Mouse (Mus musculus) liver, postnatal 0 days (tissue): Measurements from ENCODE around the gene Gng12. TPM values are rescaled to one million over a fixed set of nuclear protein-coding genes. Genes with fewer than 3 reads are reported as not detected.
"Not testable (repeated sequence)": the region's sequence is repeated elsewhere in the genome, so short reads cannot be mapped to it uniquely, and the experiment has no call there.

Experiments used
- ATAC-seq: fragments of 200-750 bp; cut with Nextera tagmentation; 2 replicates; pipeline ENCODE4 v1.8.0; 2017; ENCODE audit warnings: mild to moderate bottlenecking, moderate library complexity
- DNase-seq: peaks from one replicate; pipeline ENCODE4 v3.0.0-alpha.2; 2016
- H3K27ac ChIP-seq: fragments of 300-500 bp; sonication (generic); 2 replicates; pipeline ENCODE4 v1.5.1; 2014; ENCODE audit warnings: antibody characterized with exemption, moderate library complexity, mild to moderate bottlenecking, low read depth
- H3K27me3 ChIP-seq: fragments of 300-500 bp; sonication (generic); 2 replicates; pipeline ENCODE4 v1.6.1; 2014; ENCODE audit warnings: low read length, control low read depth, mixed read lengths; ENCODE audit not compliant: insufficient read depth
- H3K36me3 ChIP-seq: fragments of 300-500 bp; sonication (generic); replicated peaks from 2 replicates; pipeline ENCODE4 v1.6.1; 2014; ENCODE audit warnings: mild to moderate bottlenecking, control low read depth, low read length, moderate library complexity, mixed read lengths; ENCODE audit not compliant: insufficient read depth
- H3K4me1 ChIP-seq: fragments of 300-500 bp; sonication (generic); 2 replicates; pipeline ENCODE4 v1.6.1; 2014; ENCODE audit warnings: antibody characterized with exemption, mild to moderate bottlenecking, control low read depth; ENCODE audit not compliant: insufficient read depth
- H3K4me2 ChIP-seq: fragments of 300-500 bp; sonication (generic); 2 replicates; pipeline ENCODE4 v1.6.1; 2014; ENCODE audit warnings: low read depth, mild to moderate bottlenecking, low read length, moderate library complexity, mixed read lengths
- H3K4me3 ChIP-seq: fragments of 300-500 bp; sonication (generic); 2 replicates; pipeline ENCODE4 v1.5.1; 2014; ENCODE audit warnings: low read depth, low read length
- H3K9ac ChIP-seq: fragments of 300-500 bp; sonication (generic); replicated peaks from 2 replicates; pipeline ENCODE4 v1.6.1; 2014; ENCODE audit warnings: mild to moderate bottlenecking, moderate library complexity
- H3K9me3 ChIP-seq: fragments of 300-500 bp; sonication (generic); 2 replicates; pipeline ENCODE4 v1.6.1; 2016; ENCODE audit warnings: mild to moderate bottlenecking, control low read depth, low read length, mixed read lengths
- CTCF ChIP-seq: sonication (generic); IDR thresholded peaks from 2 replicates; pipeline ENCODE4 v1.5.1; 2016; ENCODE audit warnings: antibody characterized with exemption, low read depth
- EP300 ChIP-seq: IDR thresholded peaks from 2 replicates; pipeline ENCODE4 v1.6.1; 2016; ENCODE audit warnings: antibody characterized with exemption, low read depth, mild to moderate bottlenecking
- WGBS: fragments of 180-500 bp; shearing (Covaris S2); extraction: QIAGEN DNeasy Blood & Tissue Kit; methylation state at CpG from one replicate; pipeline ENCODE4 v1.1.7; 2014; ENCODE audit not compliant: insufficient replicate concordance; 5-methylcytosine and 5-hydroxymethylcytosine counted together
- polyA plus RNA-seq: library from polyadenylated mRNA; unstranded; fragments of >200 nt; fragmentation: Nextera tagmentation; extraction: Ambion mirVana; gene quantifications from 2 replicates; pipeline ENCODE4 v1.2.1, GENCODE M21; 2015

Gene Gng12
- polyA plus RNA-seq, result 39.0 and 39.4 TPM in 2 replicates

- Histone ChIP-seq H3K36me3 (no peaks in the 10 kb centered on the region), H3K9ac (peak within 1 kb of the TSS; percentile 92), H3K4me1 (peaks cover 13% of the 10 kb centered on the region), H3K4me3 (peak within 1 kb of the TSS; percentile 91), H3K9me3 (no peaks in the 10 kb centered on the region), H3K4me2 (peak within 1 kb of the TSS; percentile 97), H3K27me3 (no peaks in the 10 kb centered on the region), H3K27ac (peak within 1 kb of the TSS; percentile 94)
- TF ChIP-seq EP300 (no peak), CTCF (no peak)
- DNase-seq (peak; percentile 91), ATAC-seq (peak; percentile 96)
- WGBS, result under 1% methylated on average over 93 of the region's 98 CpGs
Measured at GRCm38 (mm10) chr6:66896119-66896920, at the start of gene Gng12. Gene Gng12 (plus strand): TSS chr6:66896397.

- TF ChIP-seq EP300, result no peak
- TF ChIP-seq CTCF, result no peak
- 30% methylated on average over 4 of the region's 4 CpGs for WGBS
- no peak for ATAC-seq
Measured at GRCm38 (mm10) chr6:66848936-66849335, 47.3 kb upstream of the Gng12 start.

GRCm38 (mm10) chr6:66856236-66856635 lies 40.0 kb upstream of the Gng12 start:
- H3K9ac ChIP-seq, result no peak overlapping the region
- ATAC-seq, result no peak
- no peaks in the 10 kb centered on the region for H3K9me3 ChIP-seq
- no peaks in the 10 kb centered on the region for H3K4me1 ChIP-seq
- no peak for DNase-seq
- no peaks in the 10 kb centered on the region for H3K27me3 ChIP-seq
- no peak overlapping the region for H3K4me2 ChIP-seq
- no peaks in the 10 kb centered on the region for H3K36me3 ChIP-seq
- H3K27ac ChIP-seq, result no peak overlapping the region
- H3K4me3 ChIP-seq, result no peak overlapping the region
- TF ChIP-seq CTCF, result no peak
- no peak for TF ChIP-seq EP300

More at GRCm38 (mm10) chr6:66848936-66849335, 47.3 kb upstream of the Gng12 start:
- H3K4me2 ChIP-seq, result no peak overlapping the region
- DNase-seq, result no peak
- H3K9ac ChIP-seq, result no peak overlapping the region
- no peaks in the 10 kb centered on the region for H3K27me3 ChIP-seq
- no peaks in the 10 kb centered on the region for H3K9me3 ChIP-seq
- no peaks in the 10 kb centered on the region for H3K4me1 ChIP-seq
- H3K36me3 ChIP-seq, result no peaks in the 10 kb centered on the region
- no peak overlapping the region for H3K4me3 ChIP-seq
- H3K27ac ChIP-seq, result no peak overlapping the region

GRCm38 (mm10) chr6:66858356-66858755 lies 37.8 kb upstream of the Gng12 start:
- no peaks in the 10 kb centered on the region for H3K9me3 ChIP-seq
- no peaks in the 10 kb centered on the region for H3K27me3 ChIP-seq
- H3K4me1 ChIP-seq, result no peaks in the 10 kb centered on the region
- H3K27ac ChIP-seq, result no peak overlapping the region
- H3K4me3 ChIP-seq, result no peak overlapping the region
- no peaks in the 10 kb centered on the region for H3K36me3 ChIP-seq
- no peak overlapping the region for H3K9ac ChIP-seq
- ATAC-seq (no peak), DNase-seq (no peak)
- TF ChIP-seq EP300 (no peak), CTCF (no peak)
- WGBS, result 73% methylated on average over 1 of the region's 1 CpGs
- H3K4me2 ChIP-seq, result no peak overlapping the region

- DNase-seq (no peak), ATAC-seq (no peak)
- H3K4me2 ChIP-seq, result no peak overlapping the region
- no peak overlapping the region for H3K4me3 ChIP-seq
- TF ChIP-seq EP300 (no peak), CTCF (no peak)
- H3K9me3 ChIP-seq, result no peaks in the 10 kb centered on the region
- H3K27me3 ChIP-seq, result no peaks in the 10 kb centered on the region
- H3K36me3 ChIP-seq, result no peaks in the 10 kb centered on the region
- no peak overlapping the region for H3K9ac ChIP-seq
- H3K27ac ChIP-seq, result no peak overlapping the region
- H3K4me1 ChIP-seq, result no peaks in the 10 kb centered on the region
Measured at GRCm38 (mm10) chr6:66859391-66859790, 36.8 kb upstream of the Gng12 start.

- Histone ChIP-seq H3K4me3 (no peak overlapping the region), H3K36me3 (no peaks in the 10 kb centered on the region), H3K27ac (no peak overlapping the region), H3K27me3 (no peaks in the 10 kb centered on the region), H3K9me3 (no peaks in the 10 kb centered on the region), H3K4me1 (no peaks in the 10 kb centered on the region), H3K4me2 (no peak overlapping the region), H3K9ac (no peak overlapping the region)
- ATAC-seq (no peak), DNase-seq (no peak)
- WGBS, result 76% methylated on average over 2 of the region's 2 CpGs
- TF ChIP-seq CTCF, result no peak
- TF ChIP-seq EP300, result no peak
Measured at GRCm38 (mm10) chr6:66864463-66864862, 31.7 kb upstream of the Gng12 start.

- H3K4me1 ChIP-seq, result no peaks in the 10 kb centered on the region
- no peak overlapping the region for H3K27ac ChIP-seq
- DNase-seq (no peak), ATAC-seq (no peak)
- H3K9me3 ChIP-seq, result no peaks in the 10 kb centered on the region
- H3K4me3 ChIP-seq, result no peak overlapping the region
- no peaks in the 10 kb centered on the region for H3K27me3 ChIP-seq
- 86% methylated on average over 1 of the region's 1 CpGs for WGBS
- H3K4me2 ChIP-seq, result no peak overlapping the region
- H3K36me3 ChIP-seq, result no peaks in the 10 kb centered on the region
- no peak overlapping the region for H3K9ac ChIP-seq
- TF ChIP-seq CTCF (no peak), EP300 (no peak)
Measured at GRCm38 (mm10) chr6:66866295-66866694, 29.9 kb upstream of the Gng12 start.

GRCm38 (mm10) chr6:66877048-66877447 lies 19.1 kb upstream of the Gng12 start:
- 90% methylated on average over 10 of the region's 13 CpGs for WGBS
- not testable (repeated sequence) for H3K4me2 ChIP-seq, H3K36me3 ChIP-seq, H3K27me3 ChIP-seq, DNase-seq, H3K4me3 ChIP-seq, H3K9ac ChIP-seq, H3K9me3 ChIP-seq, ATAC-seq, H3K27ac ChIP-seq, H3K4me1 ChIP-seq
